Mouse (Mus musculus): ENCODE measurements around the gene Ripor2.

DNA sequence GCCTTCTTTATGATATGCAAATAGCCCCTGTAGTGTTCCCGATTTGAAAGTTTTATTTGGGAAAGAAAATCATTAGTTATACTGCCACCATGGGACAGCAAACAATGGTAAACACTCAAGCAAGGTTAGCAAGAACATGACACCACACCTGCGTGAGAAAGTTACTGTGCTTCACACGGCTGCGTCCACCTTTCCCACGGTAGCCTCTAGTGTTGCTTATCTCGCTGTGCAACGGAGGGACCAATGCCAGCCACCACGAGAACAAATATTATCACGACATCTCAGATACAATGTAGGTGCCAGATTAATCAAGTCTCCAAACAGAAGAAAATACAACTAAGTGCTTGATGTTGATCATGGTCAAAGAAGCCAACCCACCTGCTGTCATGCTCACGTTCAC, 177.5 kb downstream of the Ripor2 start:
- no peak for TF ChIP-seq CTCF (IDR thresholded peaks at IDR 0.05; ENCODE audit: low read depth)
- TF ChIP-seq EP300 (IDR thresholded peaks at IDR 0.05; ENCODE audit: low read depth), result no peak
